Comparison of ENCODE assay signal across 9 mouse cellular contexts in genomic region chr17:32676040-32676635, GRCm38 (mm10). TPM values are rescaled to one million over a fixed set of nuclear protein-coding genes. Genes with fewer than 3 reads are reported as not detected.
DNase-seq lines count a peak whose midpoint lies in the region; ATAC-seq and TF ChIP-seq lines count a peak whose summit lies in the region.
"Had no signal": no experiment of that assay in that cellular context is flagged by ENCODE, and none has a peak within 500 bp of the region (broad histone marks: within the 10 kb centered on the region; RNA-seq: fewer than 3 reads in every experiment).

No protein-coding gene starts in this region.

- H3K4me2 ChIP-seq in kidney, embryonic 16.5 days (replicated peaks; ENCODE audit: low read depth, low read length), result 0 out of 2 replicates have a peak overlapping the region, but pooled peaks have one; percentile 17
- no peak overlapping the region; the same call in 1 of the 2 replicates for H3K4me2 ChIP-seq in forebrain, embryonic 14.5 days (ENCODE audit: low read length)

- no peak for TF ChIP-seq CTCF in thymus, adult 2 months (IDR thresholded peaks at IDR 0.05; ENCODE audit: borderline replicate concordance, control insufficient read depth, extremely low read depth, insufficient read depth, low read length, poor library complexity)

- no peak for DNase-seq in kidney, postnatal 10 days
- peak; percentile 13 for DNase-seq in forebrain, embryonic 14.5 days (ENCODE audit: low spot score)
- DNase-seq in lung, postnatal 10 days, result peak; percentile 3
- DNase-seq in thymus, adult 2 months, result peak; percentile 5
- no peak for DNase-seq in adrenal gland, postnatal 4 days (ENCODE audit: low spot score in 2 of 2)
- no peak for DNase-seq in testis, postnatal 10 days (ENCODE audit: low spot score)
- no peak for DNase-seq in frontal cortex, postnatal 14 days (ENCODE audit: low spot score in 2 of 2)

- no peak for ATAC-seq in kidney, embryonic 16.5 days (ENCODE audit: low FRiP score, low TSS enrichment)
- no peak for ATAC-seq in forebrain, embryonic 14.5 days

- H3K4me3 ChIP-seq in kidney, embryonic 16.5 days (ENCODE audit: low read length), result no peak overlapping the region
- H3K4me3 ChIP-seq in forebrain, embryonic 14.5 days (ENCODE audit: low read depth, low read length), result no peak overlapping the region
- H3K4me3 ChIP-seq in thymus, adult 2 months (ENCODE audit: control insufficient read depth, insufficient read depth, low read length), result no peak overlapping the region

- no peaks in the 10 kb centered on the region for H3K9me3 ChIP-seq in kidney, embryonic 16.5 days (ENCODE audit: low read length)
- no peaks in the 10 kb centered on the region for H3K9me3 ChIP-seq in forebrain, embryonic 14.5 days (replicated peaks; ENCODE audit: control insufficient read depth, low read length)

- no peaks in the 10 kb centered on the region for H3K27me3 ChIP-seq in kidney, embryonic 16.5 days (ENCODE audit: insufficient read depth, low read length)
- no peaks in the 10 kb centered on the region for H3K27me3 ChIP-seq in forebrain, embryonic 14.5 days (replicated peaks; ENCODE audit: control insufficient read depth, insufficient read depth, low read length)
- no peaks in the 10 kb centered on the region for H3K27me3 ChIP-seq in thymus, adult 2 months (ENCODE audit: control insufficient read depth, insufficient read depth, low read length)

- WGBS in kidney, embryonic 16.5 days, result 44% methylated on average over 21 of the region's 21 CpGs
- WGBS in forebrain, embryonic 14.5 days, result 54% methylated on average over 21 of the region's 21 CpGs
- 56% methylated on average over 21 of the region's 21 CpGs for WGBS in thymus, adult 2 months

- no peaks in the 10 kb centered on the region for H3K36me3 ChIP-seq in kidney, embryonic 16.5 days (ENCODE audit: insufficient read depth, low read length)
- no peaks in the 10 kb centered on the region for H3K36me3 ChIP-seq in forebrain, embryonic 14.5 days (ENCODE audit: control insufficient read depth, insufficient read depth, low read length)
- H3K36me3 ChIP-seq in thymus, adult 2 months (ENCODE audit: control insufficient read depth, insufficient read depth, low read length), result no peaks in the 10 kb centered on the region

- TF ChIP-seq POLR2A in thymus, adult 2 months (IDR thresholded peaks at IDR 0.05; ENCODE audit: control insufficient read depth, extremely low read depth, insufficient read depth, low read length, poor library complexity), result no peak

- H3K27ac ChIP-seq in kidney, embryonic 16.5 days (ENCODE audit: low read length), result no peak overlapping the region
- H3K27ac ChIP-seq in forebrain, embryonic 14.5 days (ENCODE audit: low read depth, low read length), result no peak overlapping the region
- no peak overlapping the region for H3K27ac ChIP-seq in thymus, adult 2 months (ENCODE audit: control insufficient read depth, insufficient read depth, low read length)

- no peak overlapping the region for H3K9ac ChIP-seq in kidney, embryonic 16.5 days (replicated peaks; ENCODE audit: low read length)
- no peak overlapping the region for H3K9ac ChIP-seq in forebrain, embryonic 14.5 days (ENCODE audit: low read length)

- H3K4me1 ChIP-seq in kidney, embryonic 16.5 days (ENCODE audit: insufficient read depth, low read length), result no peaks in the 10 kb centered on the region
- H3K4me1 ChIP-seq in forebrain, embryonic 14.5 days (ENCODE audit: control insufficient read depth, insufficient read depth, low read length), result no peaks in the 10 kb centered on the region
- peaks cover 5% of the 10 kb centered on the region for H3K4me1 ChIP-seq in thymus, adult 2 months (replicated peaks; ENCODE audit: control insufficient read depth, insufficient read depth, low read length)

RNA-seq across cellular contexts. Expression of gene Cyp4f15, which starts 9.3 kb away (rescaled TPM):
- polyA plus RNA-seq in kidney, embryonic 16.5 days (2015; fragmentation: Nextera tagmentation; extraction: Ambion mirVana), result not detected in 2 replicates
- 0.76 and 1.5 TPM in 2 replicates for polyA plus RNA-seq in forebrain, embryonic 14.5 days (2014; fragmentation: Nextera tagmentation; extraction: Ambion mirVana)
- polyA plus RNA-seq in thymus, adult 2 months (2012; rRNA removed), result 0.93 and 1.4 TPM in 2 replicates
- total RNA-seq in adrenal gland, postnatal 4 days (2021), result 1 to 10 TPM; 3.6 to 7.7 TPM

RNA-seq across cellular contexts. Expression of gene Cyp4f40, which starts 17.4 kb away (rescaled TPM):
- not detected in 2 replicates for polyA plus RNA-seq in kidney, embryonic 16.5 days (2015; fragmentation: Nextera tagmentation; extraction: Ambion mirVana)
- polyA plus RNA-seq in forebrain, embryonic 14.5 days (2014; fragmentation: Nextera tagmentation; extraction: Ambion mirVana), result not detected in 2 replicates
- polyA plus RNA-seq in thymus, adult 2 months (2012; rRNA removed), result 0.30 TPM in 1 of 2 replicates, not detected in the other
- not detected for total RNA-seq in adrenal gland, postnatal 4 days (2021)
- polyA plus RNA-seq: limb, embryonic 11.5 days had no signal

RNA-seq across cellular contexts. Expression of gene Cyp4f37, which starts 55.0 kb away (rescaled TPM):
- not detected in 2 replicates for polyA plus RNA-seq in kidney, embryonic 16.5 days (2015; fragmentation: Nextera tagmentation; extraction: Ambion mirVana)
- polyA plus RNA-seq in forebrain, embryonic 14.5 days (2014; fragmentation: Nextera tagmentation; extraction: Ambion mirVana), result not detected in 2 replicates
- polyA plus RNA-seq in thymus, adult 2 months (2012; rRNA removed), result not detected in 2 replicates
- total RNA-seq in adrenal gland, postnatal 4 days (2021), result not detected
- polyA plus RNA-seq: limb, embryonic 11.5 days had no signal

Comparison
In these comparisons a context has a peak if more than half of its experiments do, and no peak if none do; other contexts are left out.
1. DNase-seq: peak in forebrain, embryonic 14.5 days (single experiment), lung, postnatal 10 days (single experiment) and thymus, adult 2 months (single experiment); none in kidney, postnatal 10 days (single experiment), adrenal gland, postnatal 4 days (0 of 2), testis, postnatal 10 days (single experiment) and frontal cortex, postnatal 14 days (0 of 2).